Mouse (Mus musculus) cerebellum, postnatal 4 days (tissue): ENCODE measurements around the gene Mfrp.

Experiments used
- DNase-seq, 2 experiments: peaks; one replicate each; pipeline ENCODE4 v3.0.0; 2022; ENCODE audit warnings: low spot score in 2 of 2, mixed read lengths in 1 of 2

Gene Mfrp

GRCm38 (mm10) chr9:44078136-44078797 lies 23.3 kb upstream of the Mfrp start:
- DNase-seq: no peak

DNA sequence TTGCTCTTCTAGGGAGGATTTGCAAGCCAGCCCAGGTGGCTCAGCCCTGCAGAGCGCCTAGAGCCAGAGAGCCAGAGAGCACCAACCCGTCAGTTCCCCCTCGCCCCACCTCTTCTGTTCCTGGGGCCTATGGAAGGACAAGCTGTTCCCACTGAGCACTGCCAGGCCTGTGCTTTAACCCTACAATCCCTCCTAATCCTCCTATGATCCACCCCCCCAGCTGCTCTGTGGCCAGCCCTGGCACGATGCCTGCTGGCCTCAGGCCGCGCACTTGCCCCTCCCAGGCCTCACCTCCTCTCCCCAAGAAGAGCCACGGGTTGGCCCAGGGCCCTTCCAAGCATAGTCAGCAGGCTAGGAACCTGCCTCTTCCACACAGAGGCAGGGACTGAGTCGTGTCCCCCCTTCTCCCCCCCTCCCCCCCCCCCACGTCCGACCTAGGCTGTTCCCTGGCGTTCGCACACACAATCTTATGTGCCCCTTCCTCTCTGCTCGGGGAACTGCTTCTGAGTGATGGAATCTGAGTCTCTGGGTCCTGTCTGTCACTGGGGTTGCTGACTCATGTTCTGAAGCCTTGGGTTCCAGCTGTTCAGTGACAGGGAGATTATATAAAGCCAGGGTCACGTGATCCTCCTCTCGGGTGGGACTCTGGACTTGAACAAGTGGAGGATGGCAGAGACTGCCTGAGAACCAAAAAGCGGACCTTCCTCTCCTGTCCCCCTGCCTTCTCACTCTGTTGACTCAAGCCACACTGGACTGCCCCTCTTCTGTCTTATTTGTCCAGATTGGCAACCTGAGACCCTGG lies 22.4 kb upstream of the Mfrp start:
- DNase-seq: peak; percentile 54 to 74

DNA sequence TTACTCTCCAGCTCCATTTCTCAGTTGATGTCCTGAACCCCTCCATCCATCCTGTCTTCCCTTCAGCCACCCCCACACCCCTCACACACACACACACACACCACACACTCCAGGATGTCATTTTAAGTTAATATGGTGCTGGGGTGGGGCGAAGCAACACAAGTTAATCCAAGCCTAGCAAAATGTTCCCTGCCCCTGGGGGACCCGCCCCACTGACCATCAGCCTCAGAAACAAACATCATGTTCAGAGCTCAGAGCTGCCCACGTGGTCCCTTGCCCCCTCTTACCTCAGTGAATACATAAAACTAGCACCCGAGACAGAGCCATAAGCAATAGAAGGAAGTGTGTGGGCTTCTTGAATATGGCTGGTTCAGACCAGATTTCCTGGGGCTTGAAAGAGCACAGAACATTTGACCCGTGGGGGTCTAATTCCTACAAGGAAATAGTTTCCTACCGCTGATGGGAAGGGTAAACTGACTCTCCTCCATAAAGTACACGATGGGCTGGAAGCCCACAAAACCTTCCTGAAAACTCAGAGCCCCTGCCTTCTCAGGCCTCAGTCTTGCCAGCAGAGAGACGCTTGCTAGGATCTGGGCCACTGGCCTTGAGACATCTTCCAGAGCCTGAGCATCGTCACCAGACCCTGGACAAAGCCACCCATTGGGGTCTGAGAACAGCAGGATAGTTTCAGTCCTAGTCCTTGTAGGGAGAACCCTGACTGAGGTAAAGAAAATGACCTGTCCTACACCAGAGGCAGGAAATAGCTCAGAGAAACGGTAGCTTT lies 21.3 kb upstream of the Mfrp start:
- no peak for DNase-seq

DNA sequence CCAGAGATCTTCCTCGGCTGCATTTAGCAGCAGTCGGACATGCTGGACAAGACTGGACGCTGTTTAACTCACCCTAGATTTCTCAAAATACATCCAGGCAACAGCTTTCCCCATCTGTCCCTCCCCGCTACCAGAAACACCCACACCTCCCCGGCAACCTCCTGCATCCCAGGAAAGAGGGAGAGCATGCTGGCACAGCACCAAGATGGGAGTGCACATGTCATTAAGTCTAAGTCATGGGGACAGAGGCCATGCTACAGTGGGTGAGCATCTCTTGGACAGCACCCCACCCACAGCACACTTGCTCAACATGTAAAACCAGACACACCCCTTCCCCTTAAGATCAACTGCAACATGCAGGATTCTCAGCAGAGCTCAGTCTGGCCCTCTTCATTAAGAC lies 20.6 kb upstream of the Mfrp start:
- DNase-seq: no peak

DNA sequence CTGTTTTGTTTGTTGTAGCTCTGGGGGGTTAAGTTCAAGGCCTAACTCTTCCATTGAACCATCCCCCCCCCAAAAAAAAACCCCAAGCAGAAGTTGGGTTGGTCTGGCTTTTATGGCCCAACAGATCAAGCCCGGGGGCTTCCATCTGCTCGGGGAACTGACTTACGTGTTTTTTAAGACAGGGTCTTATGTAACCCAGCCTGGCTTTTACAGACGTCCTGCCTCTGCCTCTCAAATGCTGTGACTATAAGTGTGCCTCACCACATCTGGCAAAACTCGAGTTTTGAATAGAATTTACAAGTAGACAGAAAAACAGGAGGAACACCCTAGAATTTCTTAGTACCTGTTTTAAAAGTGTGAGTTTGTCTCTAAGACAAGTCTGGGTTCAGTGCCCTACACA lies 19.9 kb upstream of the Mfrp start:
- DNase-seq: no peak

- DNase-seq: no peak
Measured at GRCm38 (mm10) chr9:44082266-44082665, 19.3 kb upstream of the Mfrp start.

GRCm38 (mm10) chr9:44083392-44084121 lies 18.0 kb upstream of the Mfrp start:
- no peak for DNase-seq

DNA sequence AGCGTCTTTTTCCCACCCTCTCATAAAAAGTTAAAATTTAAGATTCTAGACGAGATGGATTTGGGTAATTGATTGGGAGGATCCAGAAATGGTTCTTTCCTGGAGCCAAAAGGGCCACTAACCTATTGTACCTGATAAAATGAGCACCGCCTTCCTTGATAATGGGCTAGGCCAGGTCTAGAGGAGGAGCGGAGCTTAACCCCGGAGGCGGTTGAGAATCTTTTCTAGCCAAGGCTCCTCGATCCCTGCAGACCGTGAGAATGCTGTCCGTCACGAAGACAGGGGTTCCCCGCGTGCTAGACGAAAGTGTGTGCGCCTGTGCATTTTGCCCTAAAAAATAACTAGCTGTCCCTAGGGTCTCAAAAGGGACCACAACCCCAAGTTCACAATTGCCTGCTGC lies 17.3 kb upstream of the Mfrp start:
- DNase-seq: no peak

DNA sequence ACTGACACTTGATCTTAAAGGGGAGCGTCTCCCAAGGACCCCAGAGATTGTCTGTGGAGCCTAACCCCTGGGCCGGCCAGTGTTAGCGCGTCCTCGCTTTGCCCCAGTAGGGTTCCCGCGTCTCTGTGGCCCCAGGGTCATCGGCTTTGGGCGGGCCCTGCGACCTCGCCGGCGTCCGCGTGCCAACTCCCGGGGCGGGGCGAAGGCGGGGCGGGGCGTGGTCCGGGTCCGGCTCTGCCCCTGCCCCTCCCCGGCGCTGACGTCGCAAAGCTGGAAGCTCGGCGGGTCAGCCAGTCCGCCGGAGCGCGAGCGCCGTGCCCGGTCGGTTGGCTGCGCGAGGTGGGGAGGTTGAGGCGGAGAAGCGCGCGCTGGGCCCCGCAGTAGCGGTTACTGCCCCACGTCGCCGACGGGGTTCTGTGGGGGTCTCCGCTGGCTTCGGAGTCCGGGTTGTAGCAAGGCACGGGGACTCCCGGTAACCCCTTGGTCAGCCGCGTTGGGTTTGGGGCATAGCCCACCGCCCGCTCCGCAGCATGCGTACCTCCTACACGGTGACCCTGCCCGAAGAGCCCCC lies 16.8 kb upstream of the Mfrp start:
- DNase-seq: peak; percentile 72 to 77

DNA sequence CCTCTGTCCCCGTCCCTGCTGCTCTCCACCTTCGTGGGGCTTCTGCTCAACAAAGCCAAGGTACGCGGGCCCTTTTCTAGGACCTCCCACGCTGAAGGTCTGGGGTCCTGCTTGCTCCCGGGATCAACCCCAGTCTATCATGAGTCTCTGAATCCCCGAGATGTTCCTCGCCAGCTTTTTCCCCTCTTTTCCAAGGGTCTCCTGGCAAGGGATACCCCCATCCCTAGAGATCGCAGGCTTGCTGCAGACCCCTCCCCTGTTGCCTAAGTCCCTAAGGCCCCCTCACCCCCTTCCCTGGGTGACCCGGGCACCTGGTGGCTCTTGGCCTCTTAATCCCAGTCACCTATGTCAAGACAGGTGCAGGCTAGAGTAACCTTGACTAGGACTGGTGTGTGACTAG lies 16.3 kb upstream of the Mfrp start:
- no peak for DNase-seq

- DNase-seq: no peak
Measured at GRCm38 (mm10) chr9:44085741-44086665, 15.5 kb upstream of the Mfrp start.

DNA sequence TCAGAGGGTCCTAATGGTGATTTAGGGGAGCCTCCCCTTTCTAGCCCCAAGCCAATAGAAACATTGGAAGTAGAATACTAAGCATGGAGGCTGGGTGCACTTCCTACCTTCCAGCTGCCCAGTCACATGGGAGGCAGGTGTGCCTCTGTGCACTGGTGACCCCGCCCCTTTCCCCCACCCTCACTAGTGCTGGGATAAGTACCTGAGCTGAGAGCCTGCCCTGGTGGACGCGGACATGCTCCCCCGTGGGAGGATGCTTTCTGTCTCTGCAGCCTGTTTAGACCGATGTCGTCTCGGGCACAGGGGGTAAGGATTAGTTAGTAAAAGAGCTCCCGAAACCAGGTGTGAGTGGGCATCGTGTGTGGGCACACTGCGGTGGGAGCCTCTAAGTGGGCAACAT lies 14.6 kb upstream of the Mfrp start:
- no peak for DNase-seq

DNA sequence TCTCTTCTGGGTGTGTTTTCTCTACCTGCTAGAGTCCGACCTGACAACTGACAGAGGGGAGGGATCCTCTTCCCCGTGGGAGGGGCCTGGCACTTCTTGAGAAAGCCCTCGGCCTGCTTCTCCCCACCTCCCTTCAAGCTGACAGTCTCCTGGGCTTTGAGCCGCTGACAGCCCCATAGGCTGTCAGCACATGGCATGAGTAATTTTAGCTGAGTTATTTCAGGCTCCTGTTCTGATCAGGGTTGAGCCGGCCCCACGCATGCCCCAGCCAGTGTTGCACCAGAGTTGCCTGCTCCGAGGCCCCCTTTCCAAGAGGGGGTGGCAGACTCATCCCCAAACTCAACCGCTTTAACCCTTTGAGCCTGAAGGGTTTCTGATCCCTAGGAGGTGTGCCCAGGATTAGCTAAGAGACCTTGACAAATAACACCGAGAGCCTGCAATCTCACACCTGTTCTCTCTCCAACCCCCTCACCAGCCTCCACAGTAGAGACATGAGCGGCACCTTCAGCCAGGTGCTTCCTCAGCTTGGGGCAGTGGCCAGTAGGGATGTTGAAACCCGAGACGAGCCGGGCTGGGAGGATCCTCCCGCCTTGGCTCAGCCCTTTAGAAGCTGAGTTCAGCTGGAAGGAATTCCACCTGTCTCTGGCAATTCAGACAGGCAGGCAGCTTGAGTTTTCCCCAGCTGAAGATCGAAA lies 13.6 kb upstream of the Mfrp start:
- DNase-seq: no peak

DNA sequence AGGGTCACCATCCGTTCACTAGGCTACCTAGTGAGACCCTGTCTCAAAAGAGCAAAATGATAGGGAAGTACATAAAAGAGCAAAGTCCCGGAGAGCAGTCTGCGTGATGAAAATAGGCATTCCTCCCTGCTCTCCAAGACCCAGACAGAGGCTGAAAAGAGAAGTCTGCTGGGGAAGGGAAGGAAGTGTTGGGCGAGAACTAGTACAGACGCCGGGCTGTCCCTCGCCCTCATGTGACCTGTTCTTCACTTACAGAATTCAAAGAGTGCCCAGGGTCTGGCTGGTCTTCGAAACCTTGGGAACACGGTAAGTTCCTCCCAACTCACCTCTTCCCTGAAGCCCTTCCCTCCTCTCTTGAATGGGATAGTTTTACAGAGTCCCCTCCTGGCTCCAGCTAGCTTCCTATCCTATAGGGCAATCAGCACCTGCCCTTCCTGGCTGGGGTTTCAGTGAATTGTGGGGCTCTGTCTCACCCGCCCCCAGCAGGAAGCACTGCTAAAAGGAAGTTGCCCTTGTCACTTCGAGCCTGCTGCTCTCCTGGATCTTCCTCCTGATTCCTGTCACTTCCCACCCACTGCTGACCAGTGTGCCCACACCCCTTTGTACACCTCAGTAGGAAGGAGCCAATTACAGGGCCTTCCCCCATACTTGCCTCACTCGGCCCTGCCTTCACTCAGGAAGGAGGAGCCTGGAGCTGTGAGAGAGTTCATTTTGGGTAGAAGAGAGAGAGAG lies 12.5 kb upstream of the Mfrp start:
- no peak for DNase-seq

GRCm38 (mm10) chr9:44093612-44094503 lies 7.7 kb upstream of the Mfrp start:
- peak; percentile 73 to 83 for DNase-seq

DNA sequence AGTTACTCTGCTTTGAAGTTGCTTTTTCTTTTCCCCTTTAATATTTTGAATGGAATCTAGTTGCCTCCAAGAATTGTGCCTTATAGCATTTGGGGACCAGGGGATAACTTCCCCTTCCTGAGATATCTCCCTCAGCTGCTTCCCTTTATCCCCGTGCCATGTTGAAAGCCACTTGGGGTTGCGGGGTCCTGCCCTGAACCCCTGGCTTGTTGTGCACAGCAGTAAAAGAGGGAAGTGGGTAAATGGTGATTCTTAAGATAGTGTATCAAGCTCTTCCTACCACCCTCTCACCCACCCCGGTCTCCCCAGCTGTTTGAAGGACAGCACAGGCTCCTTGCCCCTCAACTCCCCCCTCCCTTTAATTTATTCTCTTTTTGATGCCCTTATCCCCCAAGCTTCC lies 6.8 kb upstream of the Mfrp start:
- DNase-seq: no peak

- DNase-seq: no peak
Measured at GRCm38 (mm10) chr9:44095781-44096180, 5.7 kb upstream of the Mfrp start.

DNA sequence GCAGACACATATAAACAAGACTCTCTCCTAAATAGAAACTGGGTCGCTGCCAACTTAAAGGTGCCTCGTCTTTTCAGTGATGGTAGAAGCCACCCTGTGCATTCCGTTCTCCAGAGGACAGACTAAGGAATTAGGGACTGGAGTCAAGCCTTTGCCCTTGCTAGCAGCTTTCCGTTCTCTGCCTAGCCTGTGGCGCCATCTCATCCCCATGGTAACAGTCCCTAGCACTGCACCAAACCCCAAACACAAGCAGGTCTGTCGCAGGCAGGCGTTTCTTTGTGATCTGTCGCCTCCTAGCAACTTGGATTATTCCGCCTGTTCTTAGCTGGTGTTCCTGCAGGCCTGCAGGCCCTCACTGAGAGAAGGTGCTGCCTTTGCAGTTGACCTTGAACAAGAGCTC lies 5.0 kb upstream of the Mfrp start:
- DNase-seq: no peak
